Mouse (Mus musculus) liver, postnatal 0 days (tissue): ENCODE measurements around the gene Lrrc3c. TPM values are rescaled to one million over a fixed set of nuclear protein-coding genes. Genes with fewer than 3 reads are reported as not detected.

ENCODE experiments used
- ATAC-seq: fragments of 200-750 bp; cut with Nextera tagmentation; 2 replicates; pipeline ENCODE4 v1.8.0; 2017; ENCODE audit warnings: mild to moderate bottlenecking, moderate library complexity
- DNase-seq: peaks from one replicate; pipeline ENCODE4 v3.0.0-alpha.2; 2016
- H3K27ac ChIP-seq: fragments of 300-500 bp; sonication (generic); 2 replicates; pipeline ENCODE4 v1.5.1; 2014; ENCODE audit warnings: antibody characterized with exemption, moderate library complexity, mild to moderate bottlenecking, low read depth
- H3K27me3 ChIP-seq: fragments of 300-500 bp; sonication (generic); 2 replicates; pipeline ENCODE4 v1.6.1; 2014; ENCODE audit warnings: low read length, control low read depth, mixed read lengths; ENCODE audit not compliant: insufficient read depth
- H3K36me3 ChIP-seq: fragments of 300-500 bp; sonication (generic); replicated peaks from 2 replicates; pipeline ENCODE4 v1.6.1; 2014; ENCODE audit warnings: mild to moderate bottlenecking, control low read depth, low read length, moderate library complexity, mixed read lengths; ENCODE audit not compliant: insufficient read depth
- H3K4me1 ChIP-seq: fragments of 300-500 bp; sonication (generic); 2 replicates; pipeline ENCODE4 v1.6.1; 2014; ENCODE audit warnings: antibody characterized with exemption, mild to moderate bottlenecking, control low read depth; ENCODE audit not compliant: insufficient read depth
- H3K4me2 ChIP-seq: fragments of 300-500 bp; sonication (generic); 2 replicates; pipeline ENCODE4 v1.6.1; 2014; ENCODE audit warnings: low read depth, mild to moderate bottlenecking, low read length, moderate library complexity, mixed read lengths
- H3K4me3 ChIP-seq: fragments of 300-500 bp; sonication (generic); 2 replicates; pipeline ENCODE4 v1.5.1; 2014; ENCODE audit warnings: low read depth, low read length
- H3K9ac ChIP-seq: fragments of 300-500 bp; sonication (generic); replicated peaks from 2 replicates; pipeline ENCODE4 v1.6.1; 2014; ENCODE audit warnings: mild to moderate bottlenecking, moderate library complexity
- H3K9me3 ChIP-seq: fragments of 300-500 bp; sonication (generic); 2 replicates; pipeline ENCODE4 v1.6.1; 2016; ENCODE audit warnings: mild to moderate bottlenecking, control low read depth, low read length, mixed read lengths
- CTCF ChIP-seq: sonication (generic); IDR thresholded peaks from 2 replicates; pipeline ENCODE4 v1.5.1; 2016; ENCODE audit warnings: antibody characterized with exemption, low read depth
- EP300 ChIP-seq: IDR thresholded peaks from 2 replicates; pipeline ENCODE4 v1.6.1; 2016; ENCODE audit warnings: antibody characterized with exemption, low read depth, mild to moderate bottlenecking
- WGBS: fragments of 180-500 bp; shearing (Covaris S2); extraction: QIAGEN DNeasy Blood & Tissue Kit; methylation state at CpG from one replicate; pipeline ENCODE4 v1.1.7; 2014; ENCODE audit not compliant: insufficient replicate concordance; 5-methylcytosine and 5-hydroxymethylcytosine counted together
- polyA plus RNA-seq: library from polyadenylated mRNA; unstranded; fragments of >200 nt; fragmentation: Nextera tagmentation; extraction: Ambion mirVana; gene quantifications from 2 replicates; pipeline ENCODE4 v1.2.1, GENCODE M21; 2015

Lrrc3c gene
- polyA plus RNA-seq, 1 experiment from 2014 or later: not detected

DNA sequence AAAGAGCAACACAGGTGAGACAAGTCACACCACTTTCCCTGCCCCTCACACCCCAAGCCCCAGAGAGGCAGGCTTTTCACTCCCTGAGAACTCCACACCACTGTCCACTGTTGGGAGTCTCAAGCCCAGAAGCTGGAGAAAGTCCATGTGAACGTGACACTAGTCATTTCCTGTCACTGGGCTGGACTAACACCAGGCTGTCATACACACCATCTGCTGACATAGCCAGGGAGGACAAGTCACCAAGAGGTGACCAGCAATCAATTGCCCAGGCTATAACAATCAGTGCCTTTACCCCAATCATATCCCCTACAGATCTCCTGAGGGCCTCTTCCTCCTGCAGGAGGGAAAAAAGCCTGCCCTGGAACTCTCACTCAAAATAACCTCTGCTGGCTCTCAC is 13.9 kb upstream of the Lrrc3c start:
- TF ChIP-seq CTCF (peak; percentile 2; the same call in 1 of the 2 replicates), EP300 (no peak)
- Histone ChIP-seq H3K9me3 (no peaks in the 10 kb centered on the region), H3K27me3 (no peaks in the 10 kb centered on the region), H3K9ac (0 out of 2 replicates have a peak overlapping the region, but pooled peaks have one; percentile 37), H3K36me3 (peaks cover 5% of the 10 kb centered on the region), H3K27ac (peak overlapping the region; percentile 97), H3K4me2 (peak overlapping the region; percentile 88), H3K4me3 (no peak overlapping the region), H3K4me1 (peaks cover 65% of the 10 kb centered on the region)
- WGBS: 27% methylated on average over 1 of the region's 1 CpGs
- DNase-seq: no peak
- ATAC-seq: no peak

DNA sequence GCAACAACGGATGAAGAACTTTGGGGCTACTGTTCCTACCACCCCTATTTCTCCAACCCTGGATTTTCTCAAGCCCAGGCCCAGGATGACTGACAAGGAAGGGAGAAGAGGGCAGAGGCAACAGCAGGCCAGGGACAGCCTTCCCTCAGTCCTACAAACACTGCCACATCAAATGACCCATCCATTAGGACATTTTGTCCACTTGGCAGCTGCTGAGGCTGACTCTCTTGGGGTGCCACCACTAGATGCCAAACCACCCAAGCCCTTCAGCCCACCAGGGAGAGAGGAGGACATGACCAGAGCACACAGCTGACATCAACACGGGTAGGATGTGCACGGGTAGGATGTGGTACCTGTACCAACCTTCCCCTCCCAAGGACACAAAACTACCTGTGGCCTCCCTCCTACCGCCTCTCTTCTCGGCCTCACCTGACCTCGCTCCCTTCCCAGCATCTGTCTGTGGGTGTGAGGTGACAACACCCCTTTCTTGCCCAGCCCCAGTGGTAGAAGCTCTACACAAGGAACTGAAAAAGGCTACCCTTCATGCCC is 13.4 kb upstream of the Lrrc3c start:
- Histone ChIP-seq H3K36me3 (peaks cover 5% of the 10 kb centered on the region), H3K4me2 (peak overlapping the region; percentile 88), H3K4me3 (peak overlapping the region; percentile 94; the same call in 1 of the 2 replicates), H3K27ac (peak overlapping the region; percentile 97), H3K9ac (peak overlapping the region; percentile 88; the same call in 1 of the 2 replicates), H3K4me1 (peaks cover 67% of the 10 kb centered on the region), H3K9me3 (no peaks in the 10 kb centered on the region), H3K27me3 (no peaks in the 10 kb centered on the region)
- DNase-seq (no peak), ATAC-seq (no peak)
- TF ChIP-seq EP300: no peak
- no peak for TF ChIP-seq CTCF
- 84% methylated on average over 6 of the region's 6 CpGs for WGBS

DNA sequence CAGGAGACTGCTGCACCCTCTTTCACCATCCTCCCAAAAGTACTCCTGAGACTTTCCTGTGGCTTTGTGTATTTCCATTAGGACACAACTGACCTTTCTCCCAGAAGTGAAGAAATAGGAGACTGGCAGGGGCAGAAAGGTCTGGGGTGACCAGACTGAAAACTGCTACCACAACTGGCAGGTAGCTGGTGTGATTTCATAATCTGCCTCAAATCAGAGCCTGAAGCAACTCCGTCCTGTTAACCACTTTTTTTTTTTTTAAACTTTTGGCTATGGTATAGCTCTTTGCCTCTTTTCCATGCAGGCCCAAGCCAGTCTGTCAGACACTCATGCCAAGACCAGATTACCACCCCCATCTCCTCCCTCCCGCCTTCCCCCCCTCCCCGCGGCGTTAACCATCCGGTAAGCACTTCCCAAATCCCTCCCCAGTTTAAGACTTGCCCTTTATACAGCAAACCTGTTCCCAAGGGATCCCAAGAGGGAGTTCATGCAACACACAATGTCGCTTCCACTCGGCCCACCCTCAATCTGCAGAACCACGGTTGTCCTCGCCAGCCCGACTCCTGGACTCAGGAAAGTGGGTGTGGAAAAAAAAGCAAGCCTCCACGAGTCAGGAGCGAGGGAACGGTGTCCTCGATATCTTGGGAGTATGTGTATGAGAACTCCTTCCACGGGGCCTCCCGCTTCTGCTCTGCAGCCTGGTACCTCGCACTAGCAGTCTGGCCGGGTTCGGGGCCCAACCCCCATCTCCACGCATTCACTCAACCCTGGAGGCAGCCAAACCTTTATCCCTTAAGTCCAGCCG is 11.8 kb upstream of the Lrrc3c start:
- H3K4me1 ChIP-seq: peaks cover 51% of the 10 kb centered on the region
- WGBS: 2% methylated on average over 22 of the region's 22 CpGs
- peak overlapping the region; percentile 88 for H3K9ac ChIP-seq
- peak overlapping the region; percentile 88 for H3K4me2 ChIP-seq
- DNase-seq (peak; percentile 42), ATAC-seq (no peak; the same call in 1 of the 2 replicates)
- H3K36me3 ChIP-seq: peaks cover 5% of the 10 kb centered on the region
- H3K27ac ChIP-seq: peak overlapping the region; percentile 97
- TF ChIP-seq EP300 (0 out of 2 replicates have a peak, but pooled peaks have one; percentile 15), CTCF (no peak)
- peak overlapping the region; percentile 94 for H3K4me3 ChIP-seq
- no peaks in the 10 kb centered on the region for H3K9me3 ChIP-seq
- H3K27me3 ChIP-seq: no peaks in the 10 kb centered on the region

DNA sequence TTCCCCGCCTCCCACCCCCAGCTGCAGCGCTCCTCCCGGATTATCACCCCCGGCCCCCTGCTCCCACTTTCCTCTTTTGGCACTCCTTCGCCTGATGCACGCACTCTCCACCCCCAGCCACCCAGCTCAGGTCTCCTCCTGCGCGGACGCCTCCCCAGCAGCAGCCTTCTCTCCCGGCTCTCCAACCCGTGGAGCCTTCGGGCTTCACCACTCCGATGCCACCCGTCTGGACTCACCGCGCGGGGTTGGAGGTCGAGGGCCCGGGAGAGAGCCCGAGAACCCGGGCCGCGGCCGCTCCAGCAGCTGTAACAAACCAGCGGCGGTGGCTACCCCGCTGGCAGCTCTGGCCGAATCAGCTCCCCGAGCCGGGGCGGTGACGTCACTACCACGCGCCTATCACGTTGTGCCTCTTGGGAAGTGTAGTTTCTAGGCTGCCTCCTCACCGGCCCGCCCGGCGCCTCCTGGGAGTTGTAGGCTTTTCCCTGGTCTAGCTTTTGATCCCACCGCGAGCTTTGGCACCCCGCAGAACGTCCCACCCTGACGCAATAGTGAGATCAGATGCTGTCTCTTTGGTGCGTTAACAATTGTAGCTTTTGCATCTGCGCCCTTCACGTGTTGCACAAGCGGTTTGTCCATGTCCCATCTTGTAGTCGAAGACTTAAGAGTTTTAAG is 11.1 kb upstream of the Lrrc3c start, which contains the start of gene Ormdl3:
Gene Ormdl3 (minus strand): TSS at position 477 of the 672 bp plus-strand sequence.
- Histone ChIP-seq H3K9me3 (no peaks in the 10 kb centered on the region), H3K27ac (peak within 1 kb of the TSS; percentile 95), H3K27me3 (no peaks in the 10 kb centered on the region), H3K4me2 (peak within 1 kb of the TSS; percentile 88), H3K4me1 (peaks cover 46% of the 10 kb centered on the region), H3K4me3 (peak within 1 kb of the TSS; percentile 94), H3K36me3 (peaks cover 5% of the 10 kb centered on the region), H3K9ac (peak within 1 kb of the TSS; percentile 88)
- peak; percentile 82 for ATAC-seq
- peak; percentile 99 for DNase-seq
- 1% methylated on average over 47 of the region's 49 CpGs for WGBS
- TF ChIP-seq CTCF: no peak
- no peak; the same call in 1 of the 2 replicates for TF ChIP-seq EP300

DNA sequence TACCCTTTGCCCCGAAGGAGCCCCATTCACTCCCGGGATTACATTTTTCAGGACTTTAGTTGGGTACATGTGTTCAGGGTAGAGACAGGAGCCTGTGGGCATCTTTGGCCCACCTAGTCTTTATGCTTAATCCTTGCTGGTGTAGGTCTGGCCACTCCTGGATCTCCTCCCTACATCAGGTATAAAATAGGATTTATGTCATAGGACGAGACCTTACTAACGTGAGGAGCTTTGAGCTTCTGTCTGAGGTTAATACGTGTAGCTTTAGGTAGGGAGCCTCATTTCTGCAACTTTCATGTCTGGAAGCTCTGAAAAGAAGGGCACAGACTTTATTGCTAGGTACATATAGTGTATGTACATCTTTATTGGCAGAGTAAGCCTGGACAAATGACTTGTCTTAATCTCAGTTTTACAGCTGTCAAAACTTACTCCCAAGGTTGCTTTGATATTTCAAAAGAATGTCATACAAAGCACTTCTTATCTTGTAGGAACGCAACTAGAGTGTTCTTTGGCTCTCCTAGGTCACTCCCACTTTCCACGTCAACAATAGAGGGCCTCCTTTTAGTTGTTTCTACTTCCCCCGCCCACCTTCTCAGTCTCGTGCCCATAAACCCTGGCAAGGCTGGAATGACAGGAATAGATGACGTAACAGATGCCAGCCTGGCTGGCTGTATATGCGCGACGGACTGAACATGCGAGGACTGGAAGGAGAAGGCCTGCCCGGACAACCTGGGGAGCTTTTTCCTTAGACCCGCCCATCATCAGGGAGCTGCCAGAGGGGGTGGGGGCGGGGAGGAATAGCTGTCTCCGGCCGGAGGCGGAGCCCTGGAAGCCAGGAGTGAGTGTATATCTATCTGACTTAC is 10.2 kb upstream of the Lrrc3c start:
- Histone ChIP-seq H3K9ac (peak overlapping the region; percentile 62), H3K9me3 (no peaks in the 10 kb centered on the region), H3K36me3 (peaks cover 2% of the 10 kb centered on the region), H3K27ac (peak overlapping the region; percentile 95), H3K4me3 (peak overlapping the region; percentile 94), H3K4me1 (peaks cover 44% of the 10 kb centered on the region), H3K4me2 (peak overlapping the region; percentile 88), H3K27me3 (no peaks in the 10 kb centered on the region)
- ATAC-seq: peak; percentile 42
- TF ChIP-seq EP300 (peak; percentile 73), CTCF (no peak)
- peak; percentile 86 for DNase-seq
- WGBS: 10% methylated on average over 20 of the region's 20 CpGs
